Mouse (Mus musculus): Measurements from ENCODE around the gene Arpin.

Arpin gene

GRCm38 (mm10) chr7:79892576-79893428 is 42.4 kb downstream of the Arpin start:
- no peak for DNase-seq (ENCODE audit: low spot score in 2 of 2)

DNA sequence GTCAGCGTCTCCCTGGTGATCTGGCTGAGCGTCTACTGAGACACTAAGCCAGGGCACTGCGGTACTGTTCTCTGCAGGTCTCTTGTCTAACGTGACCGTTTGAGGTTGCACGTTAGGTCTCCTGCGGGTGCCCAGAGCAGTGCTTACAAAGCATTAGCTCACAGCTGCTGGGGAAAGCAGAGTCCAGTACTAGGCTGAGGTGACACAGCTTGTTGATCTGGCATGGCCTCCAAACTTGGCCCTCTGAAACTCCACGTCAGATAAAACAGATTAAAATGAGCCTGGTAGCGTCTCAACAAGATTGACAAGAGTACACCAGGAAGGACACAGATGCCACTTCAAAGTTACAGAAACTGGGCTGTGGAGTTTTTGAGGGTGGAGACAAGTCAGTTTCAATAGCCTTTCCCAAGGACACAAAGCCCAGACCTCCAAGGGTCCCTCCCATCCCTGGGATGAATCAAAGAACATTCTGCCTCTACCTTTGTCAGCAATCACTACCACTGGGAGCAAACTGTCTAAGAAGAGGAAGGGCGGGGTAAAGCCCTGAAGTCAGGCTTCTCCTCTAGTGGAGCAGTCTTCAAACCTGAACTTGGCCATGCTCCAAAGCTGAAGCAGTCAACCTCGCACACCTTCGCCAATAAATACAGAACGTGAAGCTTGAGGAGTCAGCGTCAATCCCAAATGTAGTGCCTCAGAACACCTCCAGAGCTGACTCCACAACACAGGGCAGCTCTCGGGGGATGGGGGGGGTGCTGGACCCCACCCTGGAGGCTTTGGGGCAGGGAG is 44.5 kb downstream of the Arpin start:
- DNase-seq (ENCODE audit: low spot score in 2 of 2) = no peak

DNA sequence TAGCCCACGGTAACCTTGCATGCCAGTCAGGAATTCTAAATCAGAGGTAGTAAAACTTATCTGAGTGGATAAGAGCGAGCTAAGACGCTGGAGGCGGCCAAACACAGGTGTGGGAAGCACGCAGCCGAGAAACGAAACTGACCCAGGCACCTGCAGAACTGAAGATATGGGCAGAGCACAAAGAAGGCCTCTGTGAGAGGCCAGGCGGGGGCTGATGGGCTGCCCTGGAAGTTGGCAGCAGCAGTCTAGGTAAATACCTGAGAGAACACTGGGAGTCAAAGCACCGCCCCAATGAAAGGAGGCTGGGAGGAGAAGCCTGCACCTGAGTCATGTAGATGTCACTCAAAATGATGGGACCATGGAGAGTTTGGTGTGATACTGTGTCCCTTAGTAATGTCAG is 46.6 kb downstream of the Arpin start:
- no peak for DNase-seq (ENCODE audit: low spot score in 2 of 2)

- no peak for DNase-seq (ENCODE audit: low spot score in 2 of 2)
These were observed 51.4 kb downstream of the Arpin start for GRCm38 (mm10) chr7:79883613-79884334.

DNA sequence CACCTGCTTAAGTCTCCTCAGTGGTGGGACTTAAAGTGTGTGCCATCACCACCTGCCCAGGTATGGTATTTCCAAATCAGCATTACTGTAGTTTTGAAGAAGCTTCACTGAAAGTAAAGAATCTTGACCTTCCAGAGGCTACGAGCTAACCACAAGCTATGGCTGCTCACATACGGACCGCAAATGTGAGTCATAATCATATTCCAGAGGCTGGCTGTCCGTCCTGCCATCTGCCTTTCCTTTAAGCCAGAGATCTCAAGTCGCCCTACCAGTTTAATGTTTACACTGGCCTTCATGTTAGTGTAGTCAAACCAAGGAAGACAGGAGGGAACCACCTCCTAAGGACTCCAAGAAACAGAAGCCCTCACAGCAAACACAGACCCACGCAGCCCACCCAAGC is 53.3 kb downstream of the Arpin start:
- no peak for DNase-seq (ENCODE audit: low spot score in 2 of 2)

DNA sequence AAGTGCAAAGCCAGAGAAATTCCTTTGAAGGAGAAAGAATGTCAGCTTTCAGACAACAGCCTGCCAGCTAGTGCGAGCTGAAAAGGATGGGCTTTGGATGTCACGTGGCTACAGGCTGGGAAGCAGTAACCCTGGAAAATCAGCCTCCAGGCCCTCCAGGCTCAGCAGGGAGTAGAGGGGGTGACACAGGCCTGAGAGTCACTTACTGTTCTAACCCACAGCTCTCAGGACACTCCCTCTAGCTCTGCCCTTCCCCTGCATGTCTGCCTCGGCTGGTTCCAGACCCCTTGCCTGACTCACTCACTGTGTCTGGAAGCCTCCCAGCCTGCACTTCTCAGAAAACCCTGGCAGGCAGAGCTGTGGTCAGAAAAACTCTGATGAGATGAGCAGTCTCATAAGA is 54.2 kb downstream of the Arpin start:
- no peak for DNase-seq (ENCODE audit: low spot score in 2 of 2)

- no peak for DNase-seq (ENCODE audit: low spot score in 2 of 2)
These were observed 55.1 kb downstream of the Arpin start for GRCm38 (mm10) chr7:79880033-79880432.

- no peak for DNase-seq (ENCODE audit: low spot score in 2 of 2)
These were observed 56.6 kb downstream of the Arpin start for GRCm38 (mm10) chr7:79878455-79879025.

Data from spleen, postnatal 14 days (tissue).